Mouse (Mus musculus) erythroid progenitor cell, adult 5-6 weeks (primary cell): Measurements from ENCODE around the gene Rnf144a. TPM values are rescaled to one million over a fixed set of nuclear protein-coding genes. Genes with fewer than 3 reads are reported as not detected.

Experiments
- ATAC-seq: replicated peaks from 2 replicates; pipeline ENCODE4 v1.8.0; 2016; ENCODE audit warnings: moderate number of reproducible peaks, mild to moderate bottlenecking, moderate TSS enrichment, inconsistent platforms; ENCODE audit not compliant: poor library complexity, low FRiP score, severe bottlenecking
- total RNA-seq, 2 experiments: library from RNA; stranded (forward) in 1 of 2; stranded (reverse) in 1 of 2; fragments of 150-400 nt in 1 of 2; fragments of 186-747, 209-891 nt in 1 of 2; gene quantifications; 2 replicates each; pipeline versions ENCODE4 v1.2.3 to v1.2.4; 2015 to 2017; ENCODE audit warnings: low replicate concordance in 2 of 2

Rnf144a gene
- total RNA-seq, 2 experiments from 2014 or later: 11.3 to 23.5 TPM

GRCm38 (mm10) chr12:26377691-26378090 lies 37.4 kb downstream of the Rnf144a start:
- no peak for ATAC-seq

DNA sequence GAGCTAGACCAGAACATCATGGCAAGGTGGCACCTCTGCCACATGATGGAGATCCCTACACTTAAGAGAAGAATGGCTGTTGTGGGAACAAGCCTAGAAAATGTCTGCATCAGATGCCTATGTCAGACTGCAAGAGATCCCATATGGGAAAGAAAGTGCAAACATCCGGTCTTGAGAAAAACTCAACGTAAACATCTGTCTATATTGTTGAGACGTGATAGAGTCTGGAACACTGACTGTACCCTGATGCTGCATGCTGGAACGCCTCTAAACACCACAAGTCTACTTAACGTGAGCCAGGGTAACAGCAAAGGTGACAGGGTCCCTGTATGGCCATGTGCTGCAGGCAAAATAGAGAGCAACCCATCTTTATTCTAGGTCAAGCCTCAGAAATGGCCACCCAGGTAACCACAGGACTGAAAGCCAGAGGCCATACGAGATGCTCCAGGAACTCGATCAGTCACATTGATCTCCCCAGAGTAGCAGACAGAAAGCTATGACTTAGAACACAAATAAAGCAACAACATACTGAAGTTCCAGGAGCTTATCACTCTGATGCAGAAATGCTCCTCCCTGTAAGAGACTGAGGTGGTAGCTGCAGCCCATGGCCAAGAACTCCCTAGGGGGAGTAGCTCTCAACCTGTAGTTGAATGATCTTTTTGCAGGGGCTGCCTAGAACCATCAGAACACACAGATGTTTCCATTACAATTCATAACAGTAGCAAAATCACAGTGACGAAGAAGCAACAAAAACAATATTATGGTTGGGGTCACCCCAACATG lies 38.3 kb downstream of the Rnf144a start:
- ATAC-seq: no peak

DNA sequence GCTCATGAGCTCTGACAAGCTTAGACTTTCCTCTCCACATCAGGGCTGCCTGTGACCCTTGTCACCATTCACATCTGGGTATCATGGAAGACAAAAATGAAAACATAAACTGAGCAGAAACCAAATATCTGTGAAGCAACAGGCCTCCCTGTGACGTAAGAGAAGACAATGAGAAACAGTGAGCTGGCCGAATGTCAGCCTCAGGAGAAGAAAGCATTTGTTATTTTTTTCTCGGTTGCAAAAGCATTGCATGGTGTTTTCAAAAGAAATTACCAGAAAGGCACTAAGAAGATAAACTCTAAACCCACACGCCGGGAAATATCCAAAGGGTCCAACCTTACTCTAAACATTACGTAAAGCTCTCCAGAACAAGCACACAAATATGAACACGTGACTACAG lies 41.3 kb downstream of the Rnf144a start:
- ATAC-seq: no peak

DNA sequence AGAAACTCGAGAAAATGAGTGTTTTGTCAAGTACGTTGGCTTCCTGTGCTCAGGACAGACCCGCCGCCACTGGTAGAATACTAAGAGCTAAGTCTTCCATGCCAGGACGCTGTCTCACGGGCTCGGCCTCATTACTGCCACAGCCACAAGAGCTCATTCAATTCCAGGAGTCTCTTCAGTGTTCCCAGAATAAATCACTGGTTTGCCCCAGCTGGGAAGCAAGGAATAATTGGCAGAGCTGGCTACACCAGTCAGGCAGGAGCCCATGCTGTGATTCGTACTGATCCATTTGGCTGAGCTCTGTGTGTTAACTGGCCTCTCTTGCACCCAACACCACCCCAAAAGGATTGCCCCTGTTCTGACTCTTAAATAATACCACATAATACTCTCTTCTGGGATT lies 45.0 kb downstream of the Rnf144a start:
- no peak for ATAC-seq

DNA sequence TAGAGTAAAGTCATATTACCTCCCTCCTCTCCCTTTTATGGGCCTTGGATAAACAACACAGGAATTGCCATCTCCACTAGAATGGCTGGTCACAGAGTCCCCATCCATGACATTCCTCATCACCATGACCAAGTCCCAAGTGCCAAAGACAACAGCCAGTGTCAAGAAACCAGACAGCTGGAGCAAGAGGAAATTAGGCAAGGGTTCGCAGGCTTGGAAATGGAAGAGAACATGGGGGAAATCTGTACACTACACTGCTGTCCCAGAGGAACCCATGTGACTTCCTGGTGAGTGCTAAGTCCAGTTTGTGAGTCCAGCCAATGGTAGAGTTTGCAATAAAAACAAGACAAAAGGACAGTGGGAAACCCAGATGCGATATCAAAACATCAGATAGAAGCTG lies 47.7 kb downstream of the Rnf144a start:
- no peak for ATAC-seq

DNA sequence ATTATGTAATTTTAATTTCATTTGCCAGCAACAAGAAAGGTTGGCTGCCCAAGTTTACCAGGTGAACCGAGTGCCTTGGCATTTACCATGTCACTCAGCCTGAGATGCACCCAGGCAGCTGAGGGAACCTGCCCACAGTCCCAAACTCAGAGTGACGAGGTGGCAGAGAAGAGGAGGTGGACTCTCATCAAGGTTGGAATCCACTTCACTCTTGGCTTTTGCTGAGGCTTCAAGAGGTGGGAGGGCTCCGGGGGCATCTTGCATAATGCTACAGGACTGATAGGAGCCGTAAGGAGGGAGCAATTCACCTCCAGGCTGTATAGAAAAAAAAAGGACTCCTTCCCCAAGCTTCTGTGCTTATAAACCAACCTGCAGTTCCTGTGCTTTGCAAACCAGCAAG lies 48.7 kb downstream of the Rnf144a start:
- no peak for ATAC-seq

GRCm38 (mm10) chr12:26365531-26366315 lies 49.3 kb downstream of the Rnf144a start:
- no peak for ATAC-seq

- ATAC-seq: no peak
Observed at GRCm38 (mm10) chr12:26364822-26365221, 50.2 kb downstream of the Rnf144a start.

GRCm38 (mm10) chr12:26360946-26361523 lies 54.0 kb downstream of the Rnf144a start:
- ATAC-seq: no peak

GRCm38 (mm10) chr12:26359817-26360216 lies 55.2 kb downstream of the Rnf144a start:
- ATAC-seq: no peak

- no peak for ATAC-seq
Observed at GRCm38 (mm10) chr12:26359241-26359640, 55.8 kb downstream of the Rnf144a start.

- ATAC-seq: no peak
Observed at GRCm38 (mm10) chr12:26357246-26357645, 57.8 kb downstream of the Rnf144a start.

- no peak for ATAC-seq
Observed at GRCm38 (mm10) chr12:26356191-26356590, 58.9 kb downstream of the Rnf144a start.

DNA sequence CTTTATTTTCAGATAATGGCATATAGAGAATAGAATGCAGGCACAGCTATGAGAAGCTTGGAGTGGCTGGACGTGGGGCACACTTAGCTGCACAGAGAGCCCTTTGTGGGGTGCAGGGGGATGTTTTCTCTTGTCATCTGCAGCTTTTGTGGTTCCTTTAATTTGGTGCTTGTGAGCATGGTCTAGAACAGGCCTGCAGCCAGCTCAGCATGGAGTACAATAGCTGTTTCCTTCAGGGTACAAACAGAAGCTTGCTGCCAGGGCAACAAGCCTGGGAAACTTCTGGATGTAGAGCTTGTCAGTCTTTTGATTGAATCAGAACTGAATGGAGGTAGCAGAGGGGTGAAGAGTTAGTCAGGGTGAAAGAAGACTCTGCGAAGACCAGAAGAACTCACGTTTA lies 63.7 kb downstream of the Rnf144a start:
- no peak for ATAC-seq

DNA sequence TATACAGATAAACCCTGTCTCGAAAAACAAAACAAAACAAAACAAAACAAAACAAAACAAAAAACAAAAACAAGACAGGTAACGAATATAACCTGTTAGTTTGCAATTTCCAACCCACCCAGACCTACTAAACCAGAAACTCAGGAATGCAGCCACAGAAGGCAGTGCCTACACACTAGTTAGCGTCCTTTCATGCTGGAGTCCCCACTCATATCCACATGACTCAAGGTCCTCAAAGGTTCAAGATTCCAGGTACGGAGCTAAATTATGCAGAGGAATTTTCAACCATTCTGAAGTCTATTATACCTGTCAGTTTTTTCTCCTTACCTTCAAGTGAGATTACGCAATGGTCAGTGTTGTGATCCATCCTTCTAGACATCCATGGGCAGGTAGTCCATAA lies 70.6 kb downstream of the Rnf144a start:
- no peak for ATAC-seq

GRCm38 (mm10) chr12:26343131-26343530 lies 71.9 kb downstream of the Rnf144a start:
- no peak for ATAC-seq

DNA sequence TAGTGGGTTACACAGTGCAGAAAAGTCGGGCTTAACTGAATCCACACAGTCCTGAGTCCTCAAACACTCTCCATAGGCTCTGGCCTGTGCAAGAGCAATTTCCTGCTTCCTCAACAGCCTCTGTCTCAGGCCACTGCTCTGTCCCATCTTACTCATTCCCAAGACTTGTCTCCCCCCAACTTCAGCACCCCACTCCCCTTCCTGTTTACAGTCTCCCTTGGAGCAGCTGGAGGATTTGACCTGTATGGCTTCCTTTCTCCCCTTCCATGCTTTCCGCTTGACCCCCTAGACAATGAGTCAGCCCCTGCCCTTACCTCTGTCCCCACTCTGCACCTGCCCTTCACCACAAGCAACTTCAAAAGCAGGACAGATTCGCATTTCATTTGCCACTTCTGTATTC lies 72.4 kb downstream of the Rnf144a start:
- no peak for ATAC-seq

GRCm38 (mm10) chr12:26342086-26342485 lies 73.0 kb downstream of the Rnf144a start:
- no peak for ATAC-seq

GRCm38 (mm10) chr12:26340621-26341020 lies 74.4 kb downstream of the Rnf144a start:
- no peak for ATAC-seq

GRCm38 (mm10) chr12:26339886-26340285 lies 75.2 kb downstream of the Rnf144a start:
- ATAC-seq: no peak

GRCm38 (mm10) chr12:26339181-26339580 lies 75.9 kb downstream of the Rnf144a start:
- no peak for ATAC-seq
